Mouse (Mus musculus): ENCODE data around the gene Daam1. TPM values are rescaled to one million over a fixed set of nuclear protein-coding genes. Genes with fewer than 3 reads are reported as not detected.

Gene Daam1
- polyA plus RNA-seq, 1 experiment from 2014 or later = 4.5 TPM

GRCm38 (mm10) chr12:71968592-71968991 lies 137.7 kb downstream of the Daam1 start:
- no peak overlapping the region for H3K4me2 ChIP-seq (ENCODE audit: low read depth, low read length)
- no peaks in the 10 kb centered on the region for H3K27me3 ChIP-seq (ENCODE audit: insufficient read depth, low read length)
- no peak overlapping the region for H3K9ac ChIP-seq (replicated peaks)
- 72% methylated on average over 4 of the region's 4 CpGs for WGBS (ENCODE audit: insufficient replicate concordance)
- no peak overlapping the region for H3K27ac ChIP-seq (ENCODE audit: low read depth)
- peaks cover 28% of the 10 kb centered on the region for H3K36me3 ChIP-seq (replicated peaks; ENCODE audit: insufficient read depth, low read length)
- H3K4me1 ChIP-seq (ENCODE audit: insufficient read depth) = no peaks in the 10 kb centered on the region
- TF ChIP-seq CTCF (IDR thresholded peaks at IDR 0.05; ENCODE audit: low read depth) (no peak), EP300 (IDR thresholded peaks at IDR 0.05; ENCODE audit: low read depth) (no peak)
- no peaks in the 10 kb centered on the region for H3K9me3 ChIP-seq (ENCODE audit: low read length)
- no peak for DNase-seq
- H3K4me3 ChIP-seq (ENCODE audit: low read depth, low read length) = no peak overlapping the region
- ATAC-seq = no peak

GRCm38 (mm10) chr12:71969022-71969421 lies 138.1 kb downstream of the Daam1 start:
- peaks cover 30% of the 10 kb centered on the region for H3K36me3 ChIP-seq (replicated peaks; ENCODE audit: insufficient read depth, low read length)
- 57% methylated on average over 3 of the region's 3 CpGs for WGBS (ENCODE audit: insufficient replicate concordance)
- H3K4me3 ChIP-seq (ENCODE audit: low read depth, low read length) = no peak overlapping the region
- no peak overlapping the region for H3K27ac ChIP-seq (ENCODE audit: low read depth)
- ATAC-seq (no peak), DNase-seq (no peak)
- no peak for TF ChIP-seq CTCF (IDR thresholded peaks at IDR 0.05; ENCODE audit: low read depth)
- no peak for TF ChIP-seq EP300 (IDR thresholded peaks at IDR 0.05; ENCODE audit: low read depth)
- H3K4me1 ChIP-seq (ENCODE audit: insufficient read depth) = no peaks in the 10 kb centered on the region
- H3K9me3 ChIP-seq (ENCODE audit: low read length) = no peaks in the 10 kb centered on the region
- no peak overlapping the region for H3K9ac ChIP-seq (replicated peaks)
- no peaks in the 10 kb centered on the region for H3K27me3 ChIP-seq (ENCODE audit: insufficient read depth, low read length)
- no peak overlapping the region for H3K4me2 ChIP-seq (ENCODE audit: low read depth, low read length)

GRCm38 (mm10) chr12:71969439-71969838 lies 138.6 kb downstream of the Daam1 start:
- H3K27ac ChIP-seq (ENCODE audit: low read depth) = no peak overlapping the region
- ATAC-seq = no peak
- no peak overlapping the region for H3K9ac ChIP-seq (replicated peaks)
- no peaks in the 10 kb centered on the region for H3K4me1 ChIP-seq (ENCODE audit: insufficient read depth)
- TF ChIP-seq CTCF (IDR thresholded peaks at IDR 0.05; ENCODE audit: low read depth) (no peak), EP300 (IDR thresholded peaks at IDR 0.05; ENCODE audit: low read depth) (no peak)
- no peak overlapping the region for H3K4me3 ChIP-seq (ENCODE audit: low read depth, low read length)
- peaks cover 31% of the 10 kb centered on the region for H3K36me3 ChIP-seq (replicated peaks; ENCODE audit: insufficient read depth, low read length)
- H3K9me3 ChIP-seq (ENCODE audit: low read length) = no peaks in the 10 kb centered on the region
- WGBS (ENCODE audit: insufficient replicate concordance) = 92% methylated on average over 9 of the region's 9 CpGs
- no peaks in the 10 kb centered on the region for H3K27me3 ChIP-seq (ENCODE audit: insufficient read depth, low read length)
- no peak for DNase-seq
- H3K4me2 ChIP-seq (ENCODE audit: low read depth, low read length) = no peak overlapping the region

- H3K4me2 ChIP-seq (ENCODE audit: low read depth, low read length) = no peak overlapping the region
- peaks cover 37% of the 10 kb centered on the region for H3K36me3 ChIP-seq (replicated peaks; ENCODE audit: insufficient read depth, low read length)
- H3K4me1 ChIP-seq (ENCODE audit: insufficient read depth) = no peaks in the 10 kb centered on the region
- no peak overlapping the region for H3K4me3 ChIP-seq (ENCODE audit: low read depth, low read length)
- ATAC-seq (no peak), DNase-seq (no peak)
- H3K27me3 ChIP-seq (ENCODE audit: insufficient read depth, low read length) = no peaks in the 10 kb centered on the region
- TF ChIP-seq CTCF (IDR thresholded peaks at IDR 0.05; ENCODE audit: low read depth) (no peak), EP300 (IDR thresholded peaks at IDR 0.05; ENCODE audit: low read depth) (no peak)
- H3K27ac ChIP-seq (ENCODE audit: low read depth) = no peak overlapping the region
- H3K9ac ChIP-seq (replicated peaks) = no peak overlapping the region
- H3K9me3 ChIP-seq (ENCODE audit: low read length) = no peaks in the 10 kb centered on the region
- 82% methylated on average over 12 of the region's 12 CpGs for WGBS (ENCODE audit: insufficient replicate concordance)
These were observed 139.2 kb downstream of the Daam1 start for GRCm38 (mm10) chr12:71969941-71970629.

- H3K9ac ChIP-seq (replicated peaks) = no peak overlapping the region
- ATAC-seq (no peak), DNase-seq (no peak)
- no peaks in the 10 kb centered on the region for H3K27me3 ChIP-seq (ENCODE audit: insufficient read depth, low read length)
- no peaks in the 10 kb centered on the region for H3K9me3 ChIP-seq (ENCODE audit: low read length)
- no peak overlapping the region for H3K4me3 ChIP-seq (ENCODE audit: low read depth, low read length)
- H3K4me1 ChIP-seq (ENCODE audit: insufficient read depth) = no peaks in the 10 kb centered on the region
- TF ChIP-seq EP300 (IDR thresholded peaks at IDR 0.05; ENCODE audit: low read depth) (no peak), CTCF (IDR thresholded peaks at IDR 0.05; ENCODE audit: low read depth) (no peak)
- 64% methylated on average over 9 of the region's 9 CpGs for WGBS (ENCODE audit: insufficient replicate concordance)
- H3K36me3 ChIP-seq (replicated peaks; ENCODE audit: insufficient read depth, low read length) = peaks cover 44% of the 10 kb centered on the region
- H3K27ac ChIP-seq (ENCODE audit: low read depth) = no peak overlapping the region
- H3K4me2 ChIP-seq (ENCODE audit: low read depth, low read length) = no peak overlapping the region
These were observed 140.1 kb downstream of the Daam1 start for GRCm38 (mm10) chr12:71970791-71971654.

GRCm38 (mm10) chr12:71972126-71972525 lies 141.2 kb downstream of the Daam1 start:
- peaks cover 53% of the 10 kb centered on the region for H3K36me3 ChIP-seq (replicated peaks; ENCODE audit: insufficient read depth, low read length)
- TF ChIP-seq EP300 (IDR thresholded peaks at IDR 0.05; ENCODE audit: low read depth) (no peak), CTCF (IDR thresholded peaks at IDR 0.05; ENCODE audit: low read depth) (no peak)
- H3K4me2 ChIP-seq (ENCODE audit: low read depth, low read length) = no peak overlapping the region
- H3K9ac ChIP-seq (replicated peaks) = no peak overlapping the region
- no peaks in the 10 kb centered on the region for H3K27me3 ChIP-seq (ENCODE audit: insufficient read depth, low read length)
- no peak overlapping the region for H3K4me3 ChIP-seq (ENCODE audit: low read depth, low read length)
- H3K4me1 ChIP-seq (ENCODE audit: insufficient read depth) = 0 out of 2 replicates have a peak, but pooled peaks cover 5% of the 10 kb centered on the region
- H3K9me3 ChIP-seq (ENCODE audit: low read length) = no peaks in the 10 kb centered on the region
- DNase-seq (no peak), ATAC-seq (no peak)
- H3K27ac ChIP-seq (ENCODE audit: low read depth) = no peak overlapping the region
- 67% methylated on average over 5 of the region's 5 CpGs for WGBS (ENCODE audit: insufficient replicate concordance)

Measured in liver, postnatal 0 days (tissue).